Mouse (Mus musculus): Measurements from ENCODE around the gene Tomm34.

The Tomm34 gene

DNA sequence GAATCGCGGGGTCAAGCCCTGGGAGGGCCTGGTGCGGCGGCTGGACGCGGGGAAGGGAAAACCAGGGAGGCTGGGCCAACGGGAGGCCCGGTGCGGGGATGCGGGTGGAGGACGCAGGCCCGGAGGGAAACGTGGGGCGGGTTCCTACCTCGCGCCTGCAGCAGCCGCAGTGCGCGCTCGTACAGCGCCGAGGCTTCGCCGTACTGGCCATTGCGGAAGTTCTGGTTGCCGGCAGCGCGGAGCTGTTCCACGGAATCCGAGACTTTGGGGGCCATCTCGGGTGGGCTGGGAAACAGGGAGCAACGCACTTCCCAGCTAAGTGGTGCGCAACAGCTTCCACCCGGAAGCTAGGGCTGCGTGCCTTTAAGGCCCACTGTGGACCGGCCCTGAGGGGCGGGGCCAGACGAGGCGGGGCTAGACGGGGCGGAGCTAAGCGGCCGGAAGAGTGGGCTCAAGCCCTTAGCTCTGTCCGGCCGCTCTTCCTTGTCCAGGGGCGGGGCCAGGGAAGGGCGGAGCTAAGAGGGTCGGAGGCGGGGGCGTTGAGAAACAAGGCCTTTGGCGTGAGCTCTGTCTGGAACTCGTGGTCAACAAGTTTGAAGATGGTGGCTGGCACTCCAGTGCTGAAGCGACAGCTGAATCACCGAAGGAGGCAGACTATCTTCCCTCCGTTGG, at the start of gene Tomm34:
TSS of gene Tomm34 (minus strand) at position 405 of the 672 bp plus-strand sequence.
- DNase-seq (ENCODE audit: low read depth, low spot score) = peak; percentile 90

DNA sequence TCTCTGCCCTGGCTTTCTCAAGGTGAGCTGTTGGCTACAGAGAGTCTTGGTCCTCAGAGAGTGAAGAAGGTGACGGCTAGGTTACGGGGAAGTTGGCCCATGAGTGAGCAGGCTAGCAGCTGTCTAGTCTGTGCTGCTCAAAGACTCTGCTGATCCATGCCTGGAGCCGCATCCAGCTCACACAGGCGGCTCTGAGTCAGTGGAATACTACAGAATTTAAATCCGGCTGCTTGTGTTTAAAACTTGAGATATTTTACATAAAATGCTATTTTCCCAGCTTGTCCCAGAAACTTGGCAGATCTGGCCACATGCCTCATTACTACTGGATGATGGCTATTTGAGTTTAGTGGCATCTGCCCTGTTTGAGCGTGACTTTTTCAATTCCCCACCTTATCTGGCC, 48.5 kb upstream of the Tomm34 start:
- DNase-seq (ENCODE audit: low read depth, low spot score) = no peak

DNA sequence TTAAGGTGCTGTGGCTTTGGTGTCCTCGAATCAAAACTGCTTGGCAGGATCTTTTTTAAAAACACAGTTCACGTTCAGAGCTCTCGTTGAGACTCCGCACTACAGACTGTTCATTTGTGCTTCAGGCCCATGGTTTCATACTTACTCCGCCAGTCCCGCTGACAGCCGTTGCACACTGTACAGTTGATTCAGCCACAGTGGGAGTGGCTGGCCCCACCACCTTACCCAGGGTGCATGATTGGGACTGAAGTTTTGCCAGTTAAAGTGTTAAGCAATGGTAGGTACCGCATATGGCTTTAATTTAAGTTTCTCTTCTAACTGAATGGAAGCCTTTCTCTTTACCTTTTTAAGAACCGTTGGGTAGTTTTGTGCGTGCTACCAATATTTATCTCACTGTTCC, 44.6 kb upstream of the Tomm34 start:
- no peak for DNase-seq (ENCODE audit: low read depth, low spot score)

DNA sequence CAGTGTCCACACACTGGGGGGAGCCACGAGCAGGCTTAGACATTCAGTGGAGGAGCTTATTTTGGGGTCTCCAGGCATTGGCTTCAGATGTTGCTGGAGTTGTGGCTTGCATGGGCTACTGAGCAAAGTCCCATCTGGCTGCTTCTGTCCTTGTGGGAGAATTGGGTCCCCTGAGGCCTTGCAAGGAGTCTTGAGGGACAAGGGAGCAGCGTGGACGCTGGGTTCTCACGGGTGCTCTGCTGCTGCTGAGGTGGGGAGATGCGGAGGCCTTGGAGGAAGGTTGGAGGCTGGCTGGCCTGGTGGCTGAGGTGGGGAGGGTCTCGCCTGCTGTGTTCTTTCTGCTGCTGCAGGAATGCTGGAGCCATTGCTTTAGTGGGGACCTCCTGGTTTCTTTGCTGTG, 43.1 kb upstream of the Tomm34 start:
- no peak for DNase-seq (ENCODE audit: low read depth, low spot score)

DNA sequence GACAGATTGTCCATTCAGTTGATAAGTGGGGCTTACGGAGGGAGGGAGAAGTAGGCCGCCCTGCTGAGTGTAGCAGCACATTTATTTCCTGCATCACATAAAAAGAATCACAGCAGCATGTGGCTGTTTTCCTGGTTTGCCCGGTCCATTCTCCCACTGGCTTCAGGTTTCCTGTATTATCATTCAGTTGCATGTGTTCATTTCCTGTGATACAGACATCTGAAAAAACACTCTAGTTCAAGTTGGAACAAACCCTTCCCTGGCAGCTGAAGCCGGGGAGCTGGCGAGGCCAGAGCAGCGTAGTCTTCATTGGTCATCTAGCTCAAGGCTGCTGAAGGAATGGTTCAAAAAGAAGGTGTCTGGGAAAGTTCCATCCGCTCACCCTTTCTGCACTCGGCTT, 40.6 kb upstream of the Tomm34 start:
- DNase-seq (ENCODE audit: low read depth, low spot score) = no peak

DNA sequence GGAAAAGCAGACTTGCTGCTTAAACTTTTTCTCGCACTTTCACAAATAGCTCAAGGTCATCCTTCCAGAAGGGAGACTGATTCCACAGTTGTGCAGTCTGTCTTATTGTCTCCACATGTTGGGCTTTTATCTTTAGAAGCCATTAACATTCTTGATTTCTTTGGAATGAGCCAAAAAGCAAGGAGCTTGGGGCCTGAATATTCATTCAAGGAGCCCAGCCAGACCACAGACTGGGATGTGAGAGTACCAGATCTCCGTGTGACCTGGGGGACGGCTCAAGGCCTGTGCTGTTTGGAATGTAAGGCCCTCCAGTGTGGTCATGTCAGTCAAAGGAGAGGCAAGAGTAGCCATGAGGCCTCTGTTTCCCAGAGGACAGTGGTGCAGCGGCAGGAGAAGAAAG, 37.5 kb upstream of the Tomm34 start:
- DNase-seq (ENCODE audit: low read depth, low spot score) = no peak

DNA sequence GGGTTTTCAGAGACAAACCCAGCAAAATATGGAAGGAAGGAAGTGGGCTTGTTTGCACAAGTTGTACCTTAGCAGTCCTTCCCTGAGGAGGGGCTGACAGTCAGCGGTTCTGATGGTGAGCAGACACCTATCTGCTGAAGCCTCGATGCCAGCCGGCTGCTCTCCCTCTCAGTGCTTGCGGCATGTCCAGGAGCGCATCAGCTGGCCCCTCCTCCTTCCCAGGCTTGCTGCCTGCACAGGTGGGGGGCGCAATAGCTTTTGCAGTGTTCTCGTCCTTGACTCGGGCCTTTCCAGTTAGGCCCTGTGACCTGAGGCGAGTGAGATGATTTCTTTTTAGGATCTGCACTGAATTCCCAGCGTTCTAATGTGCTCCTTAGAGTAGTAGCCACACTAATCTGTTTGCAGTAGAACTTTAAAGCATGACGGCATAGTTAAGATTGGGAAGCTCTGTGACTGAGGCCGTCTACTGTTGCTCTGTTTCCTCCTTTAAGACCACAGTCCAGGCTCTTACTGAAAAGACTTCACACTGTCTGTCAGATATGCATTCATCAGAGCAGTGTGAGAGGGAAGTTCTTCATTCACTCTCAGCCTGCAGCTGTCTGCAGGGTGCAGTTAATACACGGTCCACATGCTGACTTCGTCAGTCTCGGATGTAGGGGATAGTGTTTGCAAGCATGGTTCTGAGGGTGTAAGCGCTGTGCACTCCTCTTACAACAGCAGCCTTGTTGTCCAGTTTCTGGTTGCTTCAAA, 36.3 kb upstream of the Tomm34 start:
- DNase-seq (ENCODE audit: low read depth, low spot score) = no peak

DNA sequence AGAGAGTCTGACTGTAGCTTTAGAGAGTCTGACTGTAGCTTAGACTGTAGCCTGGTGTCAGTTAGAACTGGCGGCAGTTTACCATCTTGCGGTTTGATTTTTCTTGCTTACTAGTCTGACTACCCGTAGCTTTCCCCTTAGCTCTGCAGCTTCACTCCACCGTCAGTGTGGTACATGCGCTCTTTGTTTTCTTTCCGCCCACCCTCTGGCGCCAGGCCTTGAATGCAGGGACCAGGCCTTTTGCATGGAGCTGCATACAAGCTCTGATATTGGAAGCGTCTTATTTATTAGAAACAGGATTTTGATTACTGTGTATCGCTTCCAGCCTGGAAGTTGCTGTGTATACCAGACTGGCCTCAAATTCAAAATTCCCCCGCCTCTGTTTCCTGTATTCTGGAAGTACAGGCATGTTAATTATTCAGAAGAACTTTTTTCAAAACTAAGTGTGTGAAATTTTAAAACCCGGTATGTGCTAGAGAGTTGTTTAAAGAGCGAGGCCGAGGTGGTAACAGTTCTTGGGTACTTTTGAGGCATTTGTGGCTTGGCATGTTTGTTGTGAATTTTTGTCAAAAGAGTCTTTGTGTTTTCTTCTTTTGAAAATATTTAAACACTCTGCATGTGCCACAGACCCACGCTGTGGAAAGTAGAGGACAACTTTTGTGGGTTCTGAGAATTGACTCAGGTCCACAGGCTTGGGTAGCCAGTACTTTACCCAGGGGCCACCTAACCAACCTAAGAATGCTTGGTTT, 35.5 kb upstream of the Tomm34 start:
- DNase-seq (ENCODE audit: low read depth, low spot score) = no peak

DNA sequence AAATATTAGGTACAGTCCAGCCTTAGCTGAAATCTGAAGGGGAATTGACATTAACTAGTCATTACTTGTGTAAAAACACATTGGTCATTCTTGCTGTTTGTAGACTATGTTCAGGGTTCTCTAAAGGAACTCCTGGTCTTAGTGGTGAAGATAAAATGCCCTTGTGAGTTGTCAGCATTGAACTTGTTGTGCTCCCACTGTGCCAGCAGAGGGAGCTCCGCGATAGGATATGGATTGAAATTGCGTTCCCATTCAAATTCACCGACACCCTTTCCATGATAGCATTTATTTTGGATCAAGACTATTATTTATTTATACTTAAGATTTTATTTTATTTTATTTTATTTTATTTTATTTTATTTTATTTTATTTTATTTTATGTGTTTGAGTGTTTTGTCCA, 32.5 kb upstream of the Tomm34 start:
- peak; percentile 72 for DNase-seq (ENCODE audit: low read depth, low spot score)

DNA sequence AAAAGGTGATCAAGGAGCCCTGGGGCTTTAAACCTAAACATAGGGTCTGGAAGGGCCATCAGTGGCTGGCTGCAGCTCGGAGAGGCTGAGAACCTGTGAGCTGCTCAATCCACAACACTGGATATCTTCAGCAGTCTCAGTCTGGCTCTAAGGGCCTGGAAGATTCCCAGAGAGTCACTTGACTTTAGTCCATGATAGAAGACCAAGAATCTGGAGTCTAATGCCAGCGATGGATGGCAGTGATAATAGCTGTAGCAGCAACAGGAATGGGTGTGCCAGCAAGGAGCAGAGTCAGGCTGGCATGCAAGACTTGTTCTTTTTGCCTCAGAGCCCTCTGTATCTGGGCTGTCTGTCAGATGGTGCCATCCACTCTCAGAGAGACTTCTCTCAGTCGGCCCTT, 31.4 kb upstream of the Tomm34 start:
- no peak for DNase-seq (ENCODE audit: low read depth, low spot score)

DNA sequence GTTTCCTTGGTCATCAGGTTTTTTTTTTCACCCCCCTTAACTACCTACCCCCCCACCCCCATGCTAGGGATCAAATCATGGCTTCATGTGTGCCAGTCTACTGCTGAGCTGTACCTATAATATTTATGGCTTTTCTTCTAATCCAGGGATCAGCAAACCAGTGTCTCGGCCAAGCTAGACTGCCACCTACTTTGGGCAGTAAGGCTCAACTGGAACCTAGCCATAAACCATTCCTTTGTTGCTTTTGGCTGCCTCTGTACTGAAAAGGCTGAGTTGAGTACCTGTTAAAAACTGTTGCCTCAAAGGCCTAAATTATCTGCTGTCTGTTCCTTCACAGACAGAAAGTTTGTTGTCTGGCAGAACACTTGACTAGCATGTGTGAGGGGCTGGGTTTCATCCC, 31.0 kb upstream of the Tomm34 start:
- no peak for DNase-seq (ENCODE audit: low read depth, low spot score)

DNA sequence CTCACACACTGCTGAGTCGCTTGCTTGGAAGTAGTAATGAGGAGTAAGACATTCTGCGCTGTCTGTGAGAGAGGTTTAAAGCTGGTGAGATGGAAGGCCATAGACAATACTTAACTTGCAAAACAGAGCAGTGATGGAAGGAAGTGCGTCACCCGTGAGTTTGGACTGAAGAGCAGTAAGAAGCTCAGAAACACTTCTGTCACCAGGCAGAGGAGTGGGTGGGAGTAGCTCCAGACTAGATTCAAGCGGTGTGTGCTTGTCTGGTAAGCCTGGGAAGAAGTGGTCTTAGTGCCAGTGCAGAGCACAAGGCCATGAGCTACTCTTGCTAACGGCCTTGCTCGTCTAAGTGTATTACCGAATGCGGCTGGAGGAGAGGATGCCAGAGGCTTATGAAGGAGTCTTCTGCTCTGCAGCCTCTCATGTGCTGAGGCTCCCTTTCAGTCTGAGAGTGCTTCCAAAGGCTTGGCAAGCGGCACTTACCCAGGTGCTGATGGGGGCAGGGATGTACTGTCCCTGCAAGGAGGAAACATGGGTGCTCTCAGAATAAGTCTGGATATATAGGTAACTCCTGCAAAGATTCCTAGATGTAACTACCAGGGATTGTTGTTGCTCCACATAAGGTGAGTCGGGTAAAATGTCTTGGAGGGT, 27.8 kb upstream of the Tomm34 start:
- DNase-seq (ENCODE audit: low read depth, low spot score) = no peak

DNA sequence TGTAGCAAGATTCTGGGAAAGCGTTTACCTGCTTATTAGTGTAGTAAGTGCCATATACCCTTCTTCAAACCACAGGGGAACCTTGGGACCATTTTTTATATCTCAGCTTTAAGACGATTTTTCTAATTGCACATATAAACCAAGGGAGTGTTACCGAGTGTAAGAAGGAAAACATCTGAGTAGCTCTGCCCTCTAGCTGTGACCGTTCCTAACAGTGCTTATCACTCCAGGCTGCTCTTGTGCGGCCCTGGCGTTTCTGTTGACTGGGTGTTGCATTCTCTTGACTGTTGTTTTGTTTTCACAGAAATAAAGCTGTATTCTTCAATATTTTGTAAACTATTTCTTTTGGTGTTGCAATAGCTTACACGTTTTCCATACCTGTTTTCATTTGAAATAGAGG, 23.2 kb upstream of the Tomm34 start:
- DNase-seq (ENCODE audit: low read depth, low spot score) = peak; percentile 66

DNA sequence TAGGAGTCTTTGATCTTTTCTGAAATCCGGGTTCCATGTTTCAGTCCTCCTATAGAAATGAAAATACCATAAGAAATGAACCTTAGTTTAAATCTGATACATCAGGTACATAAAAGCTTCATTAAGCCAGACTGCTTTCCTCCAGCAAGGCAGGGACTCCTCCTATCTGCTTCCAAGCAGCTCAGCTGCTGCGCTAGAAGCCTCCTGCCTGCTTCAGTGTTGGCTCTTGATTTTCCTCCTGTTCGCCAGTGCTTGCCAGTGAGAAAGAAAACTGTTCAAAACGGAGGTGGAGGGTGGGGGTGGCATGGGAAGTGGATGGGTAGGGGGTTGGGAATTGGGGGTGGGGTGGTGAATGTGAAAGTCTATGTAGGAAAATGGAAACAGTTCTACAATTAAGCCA, 18.5 kb upstream of the Tomm34 start:
- no peak for DNase-seq (ENCODE audit: low read depth, low spot score)

DNA sequence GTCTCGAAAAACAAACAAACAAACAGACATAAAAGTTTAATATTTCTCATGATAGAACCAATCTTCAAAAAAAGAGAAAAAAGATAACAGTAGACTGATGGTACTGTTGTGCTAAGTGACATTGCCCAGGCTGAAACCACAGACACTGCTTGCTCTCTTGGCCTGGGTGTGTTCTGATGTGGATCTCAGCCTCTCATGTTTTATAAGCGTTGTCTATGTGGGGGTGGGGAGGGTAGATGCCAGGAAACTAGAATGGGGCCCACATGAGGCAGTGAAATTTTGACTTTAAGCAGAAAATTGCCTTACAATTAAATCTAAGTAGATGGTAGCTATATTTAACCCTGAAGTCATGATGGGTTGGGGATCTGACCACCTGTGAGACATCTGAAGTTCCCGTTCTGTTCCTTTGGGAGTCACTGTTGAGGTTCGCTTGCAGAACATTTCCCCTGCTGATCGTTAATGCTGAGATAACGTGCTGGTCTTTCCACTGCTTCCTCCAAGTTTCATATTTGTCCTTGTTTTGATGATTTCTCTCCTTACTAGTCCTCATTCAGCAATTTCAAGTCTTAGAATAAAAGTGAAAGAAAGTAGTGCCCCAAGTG, 16.5 kb upstream of the Tomm34 start:
- DNase-seq (ENCODE audit: low read depth, low spot score) = peak; percentile 66

DNA sequence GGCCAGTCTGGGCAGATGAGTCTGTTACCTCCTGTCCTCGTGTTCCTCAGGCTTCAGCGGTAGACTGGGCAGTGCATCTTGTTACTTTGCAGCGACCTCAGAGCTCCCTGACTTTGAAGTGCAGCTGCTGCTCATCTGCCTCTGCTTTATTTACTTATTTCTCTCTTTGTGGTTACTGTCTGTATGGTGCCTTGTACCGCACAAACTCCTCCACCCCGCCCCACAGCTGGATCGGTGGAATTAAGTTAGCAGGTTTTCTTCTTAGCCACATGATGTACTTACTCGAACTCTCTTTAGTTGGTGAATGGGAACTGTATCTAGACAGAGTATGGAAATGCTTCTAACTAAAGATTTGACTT, 13.4 kb upstream of the Tomm34 start:
- DNase-seq (ENCODE audit: low read depth, low spot score) = peak; percentile 83

DNA sequence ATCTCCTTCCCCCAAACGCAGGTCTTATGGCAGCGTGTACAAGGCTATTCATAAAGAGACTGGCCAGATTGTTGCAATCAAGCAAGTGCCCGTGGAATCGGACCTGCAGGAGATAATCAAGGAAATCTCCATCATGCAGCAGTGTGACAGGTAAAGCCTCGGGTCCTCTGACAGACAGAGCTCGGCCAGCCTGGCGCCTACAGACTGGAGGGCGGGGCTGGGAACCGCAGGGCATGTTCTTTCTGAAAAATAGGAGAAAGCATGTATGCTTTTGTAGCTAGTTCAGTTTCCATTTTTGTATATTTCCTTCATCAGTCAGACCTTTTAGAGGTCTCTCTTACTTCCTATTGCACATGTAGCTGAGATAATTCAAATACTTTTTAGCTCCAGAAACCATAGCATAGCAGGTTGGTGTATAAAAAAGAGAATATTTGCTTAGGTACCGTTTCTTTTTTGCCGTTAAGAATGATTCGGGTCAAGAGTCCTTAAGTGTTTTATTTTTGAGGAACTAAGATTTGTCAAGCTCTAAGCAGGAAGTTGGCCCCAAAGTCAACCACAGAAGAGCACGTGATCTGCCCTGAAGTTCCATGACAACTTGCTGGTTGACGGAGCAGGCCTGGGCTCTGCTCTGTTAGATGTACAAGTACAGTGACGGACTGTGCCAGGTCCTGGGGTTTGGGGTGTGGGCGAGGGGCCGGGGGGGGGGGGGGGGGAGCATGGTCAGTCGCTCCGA, 12.8 kb upstream of the Tomm34 start:
- DNase-seq (ENCODE audit: low read depth, low spot score) = peak; percentile 92

DNA sequence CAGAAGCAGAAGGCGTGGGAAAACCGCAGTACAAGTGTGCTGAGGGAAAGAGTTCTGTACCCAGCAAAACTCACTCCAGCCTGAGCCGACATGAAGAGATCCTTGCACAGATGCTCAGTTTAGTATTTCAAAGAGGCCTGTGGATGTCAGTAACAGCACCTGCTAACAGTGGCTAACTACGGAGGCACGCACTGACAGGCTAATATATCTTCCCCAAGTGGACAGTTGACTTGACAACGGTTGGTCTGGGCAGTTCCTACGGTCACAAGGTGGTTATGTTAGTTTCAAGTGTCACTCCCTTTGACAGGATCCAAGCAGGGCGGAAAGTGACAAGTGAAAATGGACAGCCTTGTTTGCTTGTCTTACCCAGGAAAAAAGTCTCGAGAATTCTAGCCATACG, 11.2 kb upstream of the Tomm34 start:
- no peak for DNase-seq (ENCODE audit: low read depth, low spot score)

DNA sequence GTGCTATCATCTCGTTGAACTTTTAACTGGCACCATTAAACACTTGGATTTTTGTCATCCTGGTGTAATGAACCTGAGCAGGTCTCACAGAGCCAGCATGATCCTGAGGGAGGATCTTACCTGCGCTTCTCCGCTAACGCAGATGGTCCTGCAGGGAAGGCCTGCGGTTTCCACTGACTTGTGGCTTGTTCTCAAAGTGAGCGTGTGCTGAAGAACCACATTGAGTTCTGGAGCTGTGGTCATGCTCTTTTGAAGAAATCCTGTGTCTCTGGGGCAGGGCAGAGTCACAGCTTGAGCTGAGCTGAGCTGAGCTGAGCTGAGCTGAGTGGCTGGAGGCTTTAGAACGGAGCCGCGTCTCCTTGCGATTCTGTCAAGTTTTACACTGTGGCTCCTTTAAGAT, 10.6 kb upstream of the Tomm34 start:
- DNase-seq (ENCODE audit: low read depth, low spot score) = peak; percentile 61

DNA sequence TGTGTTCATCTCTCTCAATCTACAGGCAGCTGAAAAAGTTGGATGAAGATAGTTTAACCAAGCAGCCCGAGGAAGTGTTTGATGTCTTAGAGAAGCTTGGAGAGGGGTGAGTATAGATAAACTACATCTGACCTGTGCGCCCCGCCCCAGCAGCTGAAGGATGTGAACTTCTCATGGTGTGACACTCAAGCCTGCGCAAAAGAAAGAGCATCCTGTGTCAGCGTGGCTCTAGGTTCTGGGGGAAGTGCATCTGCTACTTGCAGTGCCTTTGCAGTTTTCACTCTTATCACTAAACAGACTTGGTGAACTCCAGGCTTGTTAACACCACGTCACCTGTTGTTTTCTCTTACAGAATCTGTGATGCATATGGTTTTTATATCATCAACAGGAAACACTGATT, 8.5 kb upstream of the Tomm34 start:
- peak; percentile 91 for DNase-seq (ENCODE audit: low read depth, low spot score)

DNA sequence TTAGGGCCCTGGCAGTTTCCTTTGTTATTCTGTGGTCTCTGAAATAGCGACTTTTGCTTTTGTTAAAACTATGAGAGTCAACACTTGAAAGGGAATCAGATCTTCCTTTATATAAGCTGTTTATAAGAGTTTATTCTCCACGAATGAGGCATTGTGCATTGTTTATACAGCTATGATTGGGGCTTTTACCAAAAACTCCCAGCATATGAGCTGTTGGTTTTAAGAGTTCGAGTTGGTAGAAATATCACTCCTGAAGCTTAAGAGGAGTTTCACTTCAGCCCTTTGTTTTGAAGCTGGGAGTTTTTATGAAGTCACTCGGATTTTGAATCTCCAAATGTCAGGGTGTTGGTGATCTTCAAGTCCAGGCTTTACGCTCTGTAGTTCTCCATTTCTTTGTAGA, 6.9 kb upstream of the Tomm34 start:
- peak; percentile 55 for DNase-seq (ENCODE audit: low read depth, low spot score)

Data from CD4-positive, CD25-positive, alpha-beta regulatory T cell, adult 2 months (primary cell).